Mouse (Mus musculus) activated CD4-positive, CD25-positive, alpha-beta regulatory T cell, adult 4 months (primary cell): ENCODE results near the gene Rraga. TPM values are rescaled to one million over a fixed set of nuclear protein-coding genes. Genes with fewer than 3 reads are reported as not detected.
A peak's percentile ranks its signal among the peaks of the same experiment; 100 is the strongest.
"Not testable (repeated sequence)": the region's sequence is repeated elsewhere in the genome, so short reads cannot be mapped to it uniquely, and the experiment has no call there.

Experiments used
- ATAC-seq: one replicate; pipeline ENCODE4 v1.8.0; 2017
- polyA plus RNA-seq, 2 experiments: library from polyadenylated mRNA; unstranded; fragments of 100-300 nt; shearing (Covaris generic); gene quantifications; one replicate each; pipeline ENCODE4 v1.2.1; 2017

Gene Rraga
- polyA plus RNA-seq, 2 experiments from 2014 or later: 35.9 to 59.0 TPM

GRCm38 (mm10) chr4:86591304-86591703 lies 15.8 kb downstream of the Rraga start:
- no peak for ATAC-seq

- peak; percentile 99 for ATAC-seq
These were observed 36.2 kb downstream of the Rraga start, which contains the start of gene Haus6 for GRCm38 (mm10) chr4:86611524-86612288. Gene Haus6 (minus strand): TSS chr4:86612055.

GRCm38 (mm10) chr4:86612289-86612620 lies 36.8 kb downstream of the Rraga start:
- ATAC-seq: peak; percentile 11

GRCm38 (mm10) chr4:86620506-86620905 lies 45.0 kb downstream of the Rraga start:
- no peak for ATAC-seq

GRCm38 (mm10) chr4:86622116-86622515 lies 46.6 kb downstream of the Rraga start:
- no peak for ATAC-seq

GRCm38 (mm10) chr4:86622532-86622931 lies 47.1 kb downstream of the Rraga start:
- ATAC-seq: not testable (repeated sequence)

- ATAC-seq: no peak
These were observed 50.0 kb downstream of the Rraga start for GRCm38 (mm10) chr4:86625463-86625862.

GRCm38 (mm10) chr4:86626496-86626895 lies 51.0 kb downstream of the Rraga start:
- ATAC-seq: not testable (repeated sequence)

Other genes with a start within 250 kb of the Rraga start
- gene Saxo1, start 17.3 kb upstream of the Rraga start, polyA plus RNA-seq: not detected
- gene Haus6, start 36.4 kb downstream of the Rraga start, polyA plus RNA-seq: 10 to 100 TPM; 17.1 to 17.2 TPM
- 10 to 100 TPM; 16.2 to 29.6 TPM for gene Plin2, start 94.4 kb downstream of the Rraga start, polyA plus RNA-seq
- 1 to 10 TPM; 7.5 to 8.0 TPM for gene Dennd4c, start 172.9 kb downstream of the Rraga start, polyA plus RNA-seq